Mouse (Mus musculus): ENCODE measurements around the gene Trim56.

DNA sequence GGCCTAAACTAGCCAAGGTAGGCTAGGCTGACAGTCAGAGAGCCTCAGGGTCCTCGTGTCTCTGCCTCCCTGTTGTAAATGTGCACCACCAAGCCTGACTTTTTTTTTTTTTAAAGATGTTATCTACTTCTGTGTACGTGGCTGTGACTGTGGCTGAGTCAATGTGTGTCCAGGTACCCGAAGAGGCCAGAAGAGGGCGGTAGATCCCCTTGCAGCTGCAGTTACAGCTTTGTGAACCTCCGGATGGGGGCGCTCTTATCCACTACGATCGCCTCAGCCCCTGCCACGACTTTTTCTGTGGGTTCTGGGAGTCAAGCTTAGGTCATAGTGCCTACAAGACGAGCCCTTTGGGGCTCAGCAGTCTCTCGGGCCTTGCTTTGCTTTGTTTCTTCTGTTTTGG lies 43.5 kb upstream of the Trim56 start:
- TF ChIP-seq CTCF (IDR thresholded peaks at IDR 0.05; ENCODE audit: control insufficient read depth, insufficient read depth, insufficient read length) (peak; percentile 2), CEBPB (IDR thresholded peaks at IDR 0.05; ENCODE audit: low read depth) (no peak), MYOG (IDR thresholded peaks at IDR 0.05; ENCODE audit: control insufficient read depth, extremely low read depth, insufficient read length) (no peak), USF1 (IDR thresholded peaks at IDR 0.05; ENCODE audit: low read depth) (no peak), FOSL1 (IDR thresholded peaks at IDR 0.05; ENCODE audit: insufficient read depth, low read length, poor library complexity, severe bottlenecking) (no peak), MAX (IDR thresholded peaks at IDR 0.05) (no peak), MYOD1 (IDR thresholded peaks at IDR 0.05; ENCODE audit: control insufficient read depth, insufficient read length, low read depth) (no peak)
